Mouse (Mus musculus): ENCODE measurements around the gene Nudt9. TPM values are rescaled to one million over a fixed set of nuclear protein-coding genes. Genes with fewer than 3 reads are reported as not detected.

Gene Nudt9
- total and polyA plus RNA-seq, 3 experiments = 63.0 to 113 (median 73.2) TPM

GRCm38 (mm10) chr5:104077508-104077907 lies 31.4 kb downstream of the Nudt9 start, which contains the start of gene Gm17660:
Gene Gm17660 (minus strand): TSS chr5:104077608.
- DNase-seq = no peak

GRCm38 (mm10) chr5:104080736-104081135 lies 34.6 kb downstream of the Nudt9 start:
- no peak for DNase-seq

- DNase-seq = no peak
Observed at GRCm38 (mm10) chr5:104085366-104085765, 39.3 kb downstream of the Nudt9 start.

GRCm38 (mm10) chr5:104089751-104090150 lies 43.6 kb downstream of the Nudt9 start:
- DNase-seq = no peak

- no peak for DNase-seq
Observed at GRCm38 (mm10) chr5:104095416-104096077, 49.4 kb downstream of the Nudt9 start.

- no peak for DNase-seq
Observed at GRCm38 (mm10) chr5:104096078-104096938, 50.2 kb downstream of the Nudt9 start.

DNA sequence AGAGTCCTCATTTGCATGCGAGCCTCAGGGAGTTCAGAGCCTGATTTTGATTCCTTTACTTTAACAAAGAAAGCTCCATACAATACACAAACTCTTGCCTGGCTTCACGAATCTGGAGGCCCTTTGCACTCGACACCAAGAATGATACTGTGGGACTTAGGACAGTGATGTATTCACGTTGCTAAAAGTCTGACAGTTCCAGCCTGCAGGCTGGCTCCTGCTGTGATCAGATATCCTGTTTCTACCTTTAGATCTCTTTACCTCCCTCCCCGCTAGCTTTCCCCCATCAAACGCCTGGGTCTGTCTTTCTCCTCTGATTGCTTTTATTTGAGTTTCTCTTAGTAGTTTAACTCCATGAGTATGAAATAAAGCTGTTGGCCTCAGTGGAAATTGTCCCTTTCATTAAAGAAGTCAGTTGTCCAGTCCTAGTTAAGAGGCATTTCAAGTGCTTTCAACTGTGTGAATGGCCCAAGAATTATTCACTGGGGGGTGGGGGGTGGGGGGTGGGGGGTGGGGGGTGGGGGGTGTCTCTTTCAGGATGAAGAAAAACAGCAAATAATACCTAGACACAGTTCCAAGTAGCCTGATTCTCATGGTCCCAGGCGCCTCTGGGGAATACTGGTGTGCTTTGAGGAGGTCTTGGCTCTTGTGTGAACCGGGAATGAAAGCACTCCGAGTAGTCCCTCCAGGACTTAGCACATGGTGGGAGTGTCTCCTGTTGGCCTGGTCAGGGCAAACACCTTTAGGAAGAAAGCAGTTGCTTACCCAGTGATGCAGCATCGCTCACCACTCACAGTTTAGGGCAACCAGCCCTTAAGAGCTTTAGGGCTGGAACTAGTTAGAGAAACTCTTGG lies 55.8 kb downstream of the Nudt9 start:
- DNase-seq = no peak

DNA sequence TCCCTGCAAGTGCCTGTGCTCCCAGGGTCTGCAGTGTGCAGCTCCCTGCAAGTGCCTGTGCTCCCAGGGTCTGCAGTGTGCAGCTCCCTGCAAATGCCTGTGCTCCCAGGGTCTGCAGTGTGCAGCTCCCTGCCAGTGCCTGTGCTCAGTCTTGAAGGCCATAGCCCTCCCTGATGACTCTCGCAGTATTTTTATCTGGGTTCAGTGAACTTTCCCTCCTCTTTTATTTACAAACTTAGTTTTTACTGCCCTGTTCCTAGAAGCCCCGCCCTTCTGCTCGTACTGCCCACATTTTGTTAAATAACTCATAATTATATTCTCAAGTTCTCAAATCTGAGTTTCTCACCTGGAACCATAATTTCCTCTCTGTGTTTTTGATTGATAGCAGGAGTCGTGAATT lies 57.1 kb downstream of the Nudt9 start:
- no peak for DNase-seq

- DNase-seq = no peak
Observed at GRCm38 (mm10) chr5:104104111-104104510, 58.0 kb downstream of the Nudt9 start.

DNA sequence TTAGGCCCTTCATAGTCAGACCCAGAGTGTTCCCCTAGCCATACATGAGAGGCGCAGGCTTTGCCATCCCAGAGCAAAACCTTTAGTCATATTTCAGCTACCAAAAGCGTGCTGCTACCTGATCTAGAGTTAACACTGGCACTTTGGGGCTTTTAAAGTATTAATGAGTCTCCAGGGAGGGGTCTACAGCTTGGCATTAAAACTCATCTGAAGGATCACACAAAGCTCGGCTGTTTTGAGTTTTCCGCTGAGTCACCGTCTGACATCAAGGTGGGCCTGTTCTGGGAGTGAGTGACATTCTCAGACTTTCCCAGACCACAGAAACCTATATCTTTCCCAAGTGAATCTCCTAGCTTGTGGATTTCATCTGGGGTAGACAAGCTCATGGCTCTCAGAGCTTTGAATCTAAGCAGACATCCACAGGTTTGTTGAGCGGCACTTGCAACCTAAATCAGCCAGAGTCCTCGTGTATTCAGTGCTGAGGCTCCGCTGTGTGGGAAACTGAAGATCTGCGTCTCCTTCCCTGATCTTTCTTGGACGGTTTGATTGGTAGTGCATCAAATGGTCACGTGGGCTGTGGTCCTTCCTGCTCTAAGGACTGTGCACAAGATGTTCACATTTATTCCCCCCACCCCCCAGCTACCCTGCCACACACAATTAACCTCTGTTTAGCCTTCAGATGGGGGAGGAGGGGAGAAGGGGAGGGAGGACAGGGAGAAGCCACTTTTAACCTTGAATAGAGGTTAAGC lies 62.2 kb downstream of the Nudt9 start:
- no peak for DNase-seq

DNA sequence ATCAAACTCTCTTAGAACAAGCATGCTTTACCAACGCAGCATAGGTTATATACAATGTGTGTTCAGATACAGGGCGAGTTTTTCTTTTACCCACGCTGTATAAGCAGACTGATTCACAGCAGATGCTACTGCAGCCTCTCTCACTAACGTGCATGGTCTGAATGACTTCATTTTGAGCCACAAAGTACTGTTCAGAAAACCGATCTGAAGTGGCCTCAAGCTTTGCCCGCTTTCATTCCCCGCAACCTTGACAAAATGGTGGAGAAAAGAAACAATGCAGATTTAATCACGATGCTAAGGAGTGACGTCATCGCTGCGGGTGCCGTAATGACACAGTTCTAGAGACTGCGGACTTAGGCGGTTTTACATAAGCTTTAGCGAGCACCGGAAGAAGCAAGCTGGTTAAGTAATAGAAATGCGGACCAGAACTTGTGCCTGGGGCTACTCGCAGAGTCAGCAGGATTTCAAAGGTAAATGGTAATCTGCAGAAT lies 62.8 kb downstream of the Nudt9 start:
- DNase-seq = peak; percentile 24

- DNase-seq = peak; percentile 56
Observed at GRCm38 (mm10) chr5:104109516-104109915, 63.4 kb downstream of the Nudt9 start.

DNA sequence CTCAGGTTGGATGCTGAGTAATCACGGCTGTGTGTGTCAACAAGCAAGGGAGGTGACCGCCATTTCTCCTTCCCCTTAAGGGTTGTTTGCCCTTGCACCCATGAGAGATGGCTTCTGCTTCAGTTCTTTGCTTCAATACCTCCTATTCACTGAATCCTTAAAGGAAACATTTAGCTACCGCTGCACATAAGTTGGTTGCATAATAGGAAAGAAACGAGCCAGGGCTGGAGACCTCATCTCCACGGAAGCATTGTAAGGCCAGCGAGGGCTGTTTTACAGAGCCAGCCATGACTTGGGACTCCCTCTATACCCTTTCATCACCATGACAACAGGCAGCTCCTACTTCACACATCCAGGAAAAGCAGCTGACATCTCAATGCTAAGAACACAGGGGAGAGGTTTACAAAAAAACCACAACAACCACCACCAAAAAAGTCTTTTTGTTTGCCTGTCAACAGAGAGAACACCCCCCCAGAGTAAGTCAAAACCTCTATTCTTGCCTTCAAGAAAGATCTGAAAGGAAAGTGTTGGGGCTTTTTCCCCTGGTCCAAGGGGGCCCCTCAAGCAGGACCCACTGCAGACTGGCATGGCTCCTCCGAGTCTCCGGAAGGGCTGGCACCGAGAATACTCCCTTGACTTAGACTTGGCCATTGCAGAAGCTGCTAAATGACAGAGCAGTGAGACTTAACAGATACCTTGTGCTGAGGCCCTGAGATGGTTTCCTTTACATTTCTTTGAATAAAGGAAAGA lies 64.2 kb downstream of the Nudt9 start:
- no peak for DNase-seq

DNA sequence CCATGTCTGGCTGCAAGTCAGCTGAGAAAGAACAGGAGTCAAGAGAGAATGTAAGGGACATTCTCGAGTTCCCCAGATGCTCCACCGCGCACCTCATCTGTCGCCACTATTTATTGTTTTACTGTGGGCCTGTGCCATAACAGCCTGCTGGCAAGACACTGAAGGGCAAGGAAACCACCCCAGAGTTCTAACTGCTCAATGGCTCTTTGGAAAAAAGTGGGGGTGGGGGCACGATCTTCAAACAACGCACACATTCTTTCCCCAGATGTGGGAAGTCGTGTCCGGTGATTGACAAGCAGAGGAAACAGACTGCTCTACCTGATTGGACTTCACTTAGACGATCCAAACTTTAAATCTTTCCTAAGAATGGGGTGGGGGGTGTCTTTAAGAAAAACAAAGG lies 65.9 kb downstream of the Nudt9 start:
- DNase-seq = no peak

DNA sequence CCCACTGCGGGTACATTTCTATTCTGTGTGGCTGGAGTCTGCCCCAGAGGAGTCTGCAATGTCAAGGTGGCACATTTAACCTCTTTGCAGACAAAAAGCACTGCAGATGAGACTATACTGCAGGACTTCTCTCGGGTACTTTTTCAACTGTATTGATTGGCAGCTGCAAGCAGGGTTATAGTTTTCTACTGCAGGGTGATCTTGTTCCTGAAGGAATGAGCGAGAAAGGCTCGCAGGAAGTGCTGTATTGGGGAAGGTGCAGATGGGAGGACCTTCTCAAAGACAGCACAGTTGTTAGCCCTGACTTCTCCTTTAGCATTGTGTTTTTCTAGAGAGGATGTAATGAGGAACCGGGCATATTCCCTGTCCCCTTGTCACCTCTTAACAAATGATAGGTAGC lies 66.4 kb downstream of the Nudt9 start:
- DNase-seq = no peak

- DNase-seq = peak; percentile 25
Observed at GRCm38 (mm10) chr5:104113491-104114172, 67.5 kb downstream of the Nudt9 start, which contains the start of gene Sparcl1. Gene Sparcl1 (minus strand): TSS chr5:104113733.
